Mouse (Mus musculus) spleen, adult 2 months (tissue): Measurements from ENCODE around the gene Efemp2.

Experiments used
- CTCF ChIP-seq: fragments of 200-500 bp; IDR thresholded peaks from 2 replicates; pipeline ENCODE4 v1.5.1; 2011; ENCODE audit warnings: mild to moderate bottlenecking, inconsistent platforms; ENCODE audit not compliant: insufficient read depth, insufficient read length, insufficient replicate concordance; ENCODE audit errors: extremely low read depth
- POLR2A ChIP-seq: fragments of 200-500 bp; IDR thresholded peaks from 2 replicates; pipeline ENCODE4 v1.6.1; 2011; ENCODE audit warnings: low read depth, low read length, inconsistent platforms

- TF ChIP-seq CTCF (no peak), POLR2A (no peak)
These were observed 3.4 kb downstream of the Efemp2 start for GRCm38 (mm10) chr19:5477004-5477667.
